Mouse (Mus musculus) hindbrain, embryonic 11.5 days (tissue): ENCODE data around the gene Zbtb40. TPM values are rescaled to one million over a fixed set of nuclear protein-coding genes. Genes with fewer than 3 reads are reported as not detected.

ENCODE experiments used
- ATAC-seq: fragments of 200-750 bp; cut with Nextera tagmentation; 2 replicates; pipeline ENCODE4 v1.8.0; 2017; ENCODE audit warnings: mild to moderate bottlenecking, moderate TSS enrichment, moderate library complexity; ENCODE audit not compliant: low FRiP score
- DNase-seq: peaks from one replicate; pipeline ENCODE4 v3.0.0-alpha.2; 2015; ENCODE audit warnings: low spot score
- H3K27ac ChIP-seq: fragments of 300-500 bp; sonication (generic); 2 replicates; pipeline ENCODE4 v1.5.1; 2014; ENCODE audit warnings: mild to moderate bottlenecking, low read depth, low read length
- H3K27me3 ChIP-seq: fragments of 300-500 bp; sonication (generic); 2 replicates; pipeline ENCODE4 v1.6.1; 2014; ENCODE audit warnings: mild to moderate bottlenecking, low read length, moderate library complexity, mixed read lengths; ENCODE audit not compliant: control insufficient read depth, insufficient read depth
- H3K36me3 ChIP-seq: fragments of 300-500 bp; sonication (generic); 2 replicates; pipeline ENCODE4 v1.6.1; 2014; ENCODE audit warnings: mild to moderate bottlenecking, low read length, moderate library complexity, mixed read lengths; ENCODE audit not compliant: control insufficient read depth, insufficient read depth
- H3K4me1 ChIP-seq: fragments of 300-500 bp; sonication (generic); replicated peaks from 2 replicates; pipeline ENCODE4 v1.6.1; 2014; ENCODE audit warnings: low read length, mixed read lengths; ENCODE audit not compliant: control insufficient read depth, insufficient read depth
- H3K4me2 ChIP-seq: fragments of 300-500 bp; sonication (generic); replicated peaks from 2 replicates; pipeline ENCODE4 v1.6.1; 2014; ENCODE audit warnings: mild to moderate bottlenecking, low read depth, low read length
- H3K4me3 ChIP-seq: fragments of 300-500 bp; sonication (generic); 2 replicates; pipeline ENCODE4 v1.5.1; 2014; ENCODE audit warnings: low read depth, low read length
- H3K9ac ChIP-seq: fragments of 300-500 bp; sonication (generic); 2 replicates; pipeline ENCODE4 v1.6.1; 2014; ENCODE audit warnings: low read depth, low read length
- H3K9me3 ChIP-seq: fragments of 300-500 bp; sonication (generic); 2 replicates; pipeline ENCODE4 v1.6.1; 2016; ENCODE audit warnings: low read length; ENCODE audit not compliant: control insufficient read depth
- WGBS: fragments of 180-500 bp; shearing (Covaris S2); extraction: QIAGEN DNeasy Blood & Tissue Kit; methylation state at CpG from one replicate; pipeline ENCODE4 v1.1.7; 2014; 5-methylcytosine and 5-hydroxymethylcytosine counted together
- polyA plus RNA-seq: library from polyadenylated mRNA; unstranded; fragments of >200 nt; fragmentation: Nextera tagmentation; extraction: Ambion mirVana; gene quantifications from 2 replicates; pipeline ENCODE4 v1.2.1, GENCODE M21; 2014

The Zbtb40 gene
- polyA plus RNA-seq, 1 experiment from 2014 or later, result 3.5 TPM

- Histone ChIP-seq H3K36me3 (no peaks in the 10 kb centered on the region), H3K4me1 (no peaks in the 10 kb centered on the region), H3K27me3 (peaks cover 2% of the 10 kb centered on the region; the same call in 1 of the 2 replicates), H3K27ac (no peak overlapping the region), H3K4me2 (no peak overlapping the region), H3K9me3 (no peaks in the 10 kb centered on the region), H3K4me3 (no peak overlapping the region), H3K9ac (no peak overlapping the region)
- WGBS, result 41% methylated on average over 8 of the region's 8 CpGs
- DNase-seq, result no peak
- ATAC-seq, result no peak
Observed at GRCm38 (mm10) chr4:137068491-137068890, 19.9 kb upstream of the Zbtb40 start.

GRCm38 (mm10) chr4:137065846-137066245 lies 17.2 kb upstream of the Zbtb40 start:
- 73% methylated on average over 6 of the region's 6 CpGs for WGBS
- no peaks in the 10 kb centered on the region for H3K36me3 ChIP-seq
- H3K4me2 ChIP-seq, result no peak overlapping the region
- ATAC-seq (no peak), DNase-seq (no peak)
- H3K9ac ChIP-seq, result no peak overlapping the region
- no peak overlapping the region for H3K4me3 ChIP-seq
- H3K27ac ChIP-seq, result no peak overlapping the region
- H3K4me1 ChIP-seq, result no peaks in the 10 kb centered on the region
- H3K9me3 ChIP-seq, result no peaks in the 10 kb centered on the region
- H3K27me3 ChIP-seq, result peaks cover 2% of the 10 kb centered on the region; the same call in 1 of the 2 replicates

GRCm38 (mm10) chr4:137054932-137055331 lies 6.3 kb upstream of the Zbtb40 start:
- Histone ChIP-seq H3K27ac (no peak overlapping the region), H3K4me1 (no peaks in the 10 kb centered on the region), H3K9me3 (no peaks in the 10 kb centered on the region), H3K4me3 (no peak overlapping the region), H3K4me2 (no peak overlapping the region), H3K36me3 (no peaks in the 10 kb centered on the region), H3K9ac (no peak overlapping the region), H3K27me3 (peaks cover 9% of the 10 kb centered on the region)
- DNase-seq (no peak), ATAC-seq (no peak)
- WGBS, result 69% methylated on average over 3 of the region's 3 CpGs

- Histone ChIP-seq H3K4me3 (no peak overlapping the region), H3K9ac (no peak overlapping the region), H3K27ac (no peak overlapping the region), H3K4me2 (no peak overlapping the region), H3K27me3 (peaks cover 11% of the 10 kb centered on the region), H3K4me1 (no peaks in the 10 kb centered on the region), H3K9me3 (0 out of 2 replicates have a peak, but pooled peaks cover 2% of the 10 kb centered on the region), H3K36me3 (no peaks in the 10 kb centered on the region)
- DNase-seq, result no peak
- ATAC-seq, result no peak
- WGBS, result 81% methylated on average over 5 of the region's 5 CpGs
Observed at GRCm38 (mm10) chr4:137053810-137054209, 5.2 kb upstream of the Zbtb40 start.

GRCm38 (mm10) chr4:137047840-137048549 lies 606 bp downstream of the Zbtb40 start:
- H3K9me3 ChIP-seq, result 0 out of 2 replicates have a peak, but pooled peaks cover 2% of the 10 kb centered on the region
- DNase-seq (peak; percentile 59), ATAC-seq (peak; percentile 87)
- H3K4me2 ChIP-seq, result peak overlapping the region; percentile 61
- peaks cover 2% of the 10 kb centered on the region; the same call in 1 of the 2 replicates for H3K4me1 ChIP-seq
- H3K27ac ChIP-seq, result peak overlapping the region; percentile 84
- H3K9ac ChIP-seq, result peak overlapping the region; percentile 82
- WGBS, result under 1% methylated on average over 50 of the region's 52 CpGs
- H3K27me3 ChIP-seq, result peaks cover 11% of the 10 kb centered on the region
- H3K4me3 ChIP-seq, result peak overlapping the region; percentile 85
- H3K36me3 ChIP-seq, result no peaks in the 10 kb centered on the region

- Histone ChIP-seq H3K4me2 (no peak overlapping the region), H3K27ac (no peak overlapping the region), H3K27me3 (peaks cover 11% of the 10 kb centered on the region), H3K4me1 (peaks cover 2% of the 10 kb centered on the region; the same call in 1 of the 2 replicates), H3K36me3 (no peaks in the 10 kb centered on the region), H3K9me3 (0 out of 2 replicates have a peak, but pooled peaks cover 2% of the 10 kb centered on the region), H3K4me3 (no peak overlapping the region), H3K9ac (no peak overlapping the region)
- ATAC-seq (no peak), DNase-seq (no peak)
- WGBS, result 95% methylated on average over 5 of the region's 5 CpGs
Observed at GRCm38 (mm10) chr4:137046110-137046509, 2.5 kb downstream of the Zbtb40 start.

- H3K9ac ChIP-seq, result no peak overlapping the region
- no peak for DNase-seq
- H3K27ac ChIP-seq, result no peak overlapping the region
- no peak for ATAC-seq
- H3K4me2 ChIP-seq, result no peak overlapping the region
- no peak overlapping the region for H3K4me3 ChIP-seq
- WGBS, result 45% methylated on average over 5 of the region's 5 CpGs
- H3K36me3 ChIP-seq, result no peaks in the 10 kb centered on the region
- peaks cover 2% of the 10 kb centered on the region; the same call in 1 of the 2 replicates for H3K4me1 ChIP-seq
- no peaks in the 10 kb centered on the region for H3K9me3 ChIP-seq
- no peaks in the 10 kb centered on the region for H3K27me3 ChIP-seq
Observed at GRCm38 (mm10) chr4:137044516-137044915, 4.1 kb downstream of the Zbtb40 start.

GRCm38 (mm10) chr4:137043799-137044198 lies 4.8 kb downstream of the Zbtb40 start:
- no peak overlapping the region for H3K27ac ChIP-seq
- DNase-seq (no peak), ATAC-seq (no peak)
- H3K9me3 ChIP-seq, result no peaks in the 10 kb centered on the region
- H3K27me3 ChIP-seq, result no peaks in the 10 kb centered on the region
- peaks cover 2% of the 10 kb centered on the region; the same call in 1 of the 2 replicates for H3K4me1 ChIP-seq
- no peak overlapping the region for H3K4me3 ChIP-seq
- H3K4me2 ChIP-seq, result no peak overlapping the region
- H3K36me3 ChIP-seq, result no peaks in the 10 kb centered on the region
- H3K9ac ChIP-seq, result no peak overlapping the region
- WGBS, result 52% methylated on average over 11 of the region's 11 CpGs

- Histone ChIP-seq H3K36me3 (no peaks in the 10 kb centered on the region), H3K4me2 (no peak overlapping the region), H3K9me3 (no peaks in the 10 kb centered on the region), H3K27ac (no peak overlapping the region), H3K4me1 (no peaks in the 10 kb centered on the region), H3K9ac (no peak overlapping the region), H3K4me3 (no peak overlapping the region), H3K27me3 (no peaks in the 10 kb centered on the region)
- 92% methylated on average over 8 of the region's 8 CpGs for WGBS
- ATAC-seq (no peak), DNase-seq (no peak)
Observed at GRCm38 (mm10) chr4:137042039-137042438, 6.6 kb downstream of the Zbtb40 start.
